Mouse (Mus musculus) stomach, embryonic 15.5 days (tissue): ENCODE data around the gene Tectb. TPM values are rescaled to one million over a fixed set of nuclear protein-coding genes. Genes with fewer than 3 reads are reported as not detected.
"Not testable (repeated sequence)": the region's sequence is repeated elsewhere in the genome, so short reads cannot be mapped to it uniquely, and the experiment has no call there.

Experiments used
- ATAC-seq: fragments of 200-750 bp; cut with Nextera tagmentation; 2 replicates; pipeline ENCODE4 v1.8.0; 2017; ENCODE audit warnings: low read depth, moderate number of reproducible peaks, moderate TSS enrichment; ENCODE audit not compliant: insufficient read depth, low FRiP score
- H3K27ac ChIP-seq: fragments of 300-500 bp; sonication (generic); 2 replicates; pipeline ENCODE4 v1.5.1; 2015; ENCODE audit warnings: mild to moderate bottlenecking, inconsistent platforms
- H3K27me3 ChIP-seq: fragments of 300-500 bp; sonication (generic); replicated peaks from 2 replicates; pipeline ENCODE4 v1.6.1; 2015; ENCODE audit warnings: inconsistent platforms
- H3K36me3 ChIP-seq: fragments of 300-500 bp; sonication (generic); 2 replicates; pipeline ENCODE4 v1.6.1; 2015; ENCODE audit warnings: inconsistent platforms
- H3K4me1 ChIP-seq: fragments of 300-500 bp; sonication (generic); 2 replicates; pipeline ENCODE4 v1.6.1; 2015; ENCODE audit warnings: inconsistent platforms
- H3K4me2 ChIP-seq: fragments of 300-500 bp; sonication (generic); 2 replicates; pipeline ENCODE4 v1.6.1; 2015; ENCODE audit warnings: mild to moderate bottlenecking, inconsistent platforms
- H3K4me3 ChIP-seq: fragments of 300-500 bp; sonication (generic); replicated peaks from 2 replicates; pipeline ENCODE4 v1.5.1; 2015; ENCODE audit warnings: inconsistent platforms
- H3K9ac ChIP-seq: fragments of 300-500 bp; sonication (generic); 2 replicates; pipeline ENCODE4 v1.6.1; 2015; ENCODE audit warnings: inconsistent platforms
- H3K9me3 ChIP-seq: fragments of 300-500 bp; sonication (generic); 2 replicates; pipeline ENCODE4 v1.6.1; 2016; ENCODE audit warnings: inconsistent platforms
- WGBS: fragments of 180-500 bp; shearing (Covaris S2); methylation state at CpG from one replicate; pipeline ENCODE4 v1.1.7; 2015; 5-methylcytosine and 5-hydroxymethylcytosine counted together
- polyA plus RNA-seq: library from polyadenylated mRNA; unstranded; fragments of >200 nt; fragmentation: Nextera tagmentation; extraction: Ambion mirVana; gene quantifications from 2 replicates; pipeline ENCODE4 v1.2.1, GENCODE M21; 2015

Gene Tectb
- polyA plus RNA-seq, 1 experiment from 2014 or later: not detected

DNA sequence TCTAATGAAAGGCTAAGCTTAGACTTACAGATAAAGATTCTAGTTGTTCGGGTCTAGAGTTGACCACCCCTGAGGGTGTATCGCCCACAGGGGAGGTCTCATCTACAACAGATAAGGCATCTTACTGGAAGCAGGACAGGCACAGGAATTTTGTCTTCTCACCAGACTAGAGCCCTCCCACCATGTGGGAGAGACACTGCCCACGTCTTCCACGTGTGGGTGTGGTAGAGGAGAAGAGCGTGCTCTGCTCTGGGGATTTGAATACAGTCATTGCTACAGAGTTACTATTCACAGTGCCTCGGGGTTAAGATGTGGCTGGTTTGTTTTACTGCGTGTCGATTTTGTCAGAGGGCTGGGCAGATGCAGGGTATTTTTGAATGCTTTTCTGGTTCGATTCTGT is 33.0 kb upstream of the Tectb start:
- Histone ChIP-seq H3K36me3 (no peaks in the 10 kb centered on the region), H3K4me2 (no peak overlapping the region), H3K9me3 (no peaks in the 10 kb centered on the region), H3K4me3 (no peak overlapping the region), H3K9ac (no peak overlapping the region), H3K27me3 (no peaks in the 10 kb centered on the region), H3K4me1 (peaks cover 3% of the 10 kb centered on the region; the same call in 1 of the 2 replicates), H3K27ac (no peak overlapping the region)
- WGBS: 56% methylated on average over 9 of the region's 9 CpGs
- ATAC-seq: no peak

DNA sequence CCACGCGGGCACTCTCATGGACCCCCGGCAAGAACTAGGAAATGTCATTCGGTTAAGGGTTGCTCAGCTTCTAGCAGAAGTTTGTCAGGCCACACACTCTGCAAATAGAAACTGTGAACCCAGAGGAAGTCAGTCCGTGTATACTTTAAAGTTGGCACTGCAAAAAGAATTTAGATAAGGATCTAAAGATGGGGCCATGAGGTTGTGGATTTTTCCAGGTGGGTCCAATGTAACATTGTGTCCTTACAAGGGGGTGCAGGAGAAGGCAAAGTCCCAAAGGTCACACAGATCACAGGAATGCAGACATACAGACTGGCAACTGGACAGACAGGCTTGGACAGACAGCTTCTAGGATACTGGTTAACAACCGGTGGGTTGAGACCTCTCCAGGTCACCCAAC is 32.4 kb upstream of the Tectb start:
- WGBS: 55% methylated on average over 6 of the region's 6 CpGs
- H3K27me3 ChIP-seq: no peaks in the 10 kb centered on the region
- H3K9me3 ChIP-seq: no peaks in the 10 kb centered on the region
- H3K36me3 ChIP-seq: no peaks in the 10 kb centered on the region
- no peak overlapping the region for H3K27ac ChIP-seq
- H3K4me1 ChIP-seq: peaks cover 3% of the 10 kb centered on the region; the same call in 1 of the 2 replicates
- no peak overlapping the region for H3K4me2 ChIP-seq
- no peak overlapping the region for H3K9ac ChIP-seq
- H3K4me3 ChIP-seq: no peak overlapping the region
- no peak for ATAC-seq

DNA sequence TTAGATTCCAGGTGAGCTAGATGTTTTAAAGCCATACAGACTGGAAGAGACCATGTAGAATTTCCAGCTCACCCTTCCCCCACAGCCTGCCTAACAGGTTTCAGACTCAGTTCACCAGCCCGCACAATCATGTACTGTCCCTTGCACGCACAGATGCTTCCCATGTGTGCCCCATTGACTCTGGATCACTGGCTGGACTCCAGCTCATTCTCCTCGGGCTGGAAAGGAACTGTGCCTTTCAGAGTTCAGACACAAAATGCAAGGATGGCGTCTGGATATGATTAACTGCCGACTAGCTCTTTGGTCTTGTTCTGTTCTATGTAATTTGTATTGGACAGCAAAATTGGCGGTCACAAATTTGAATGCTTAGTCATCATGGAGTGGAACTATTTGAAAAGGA is 30.9 kb upstream of the Tectb start:
- no peak for ATAC-seq
- 64% methylated on average over 6 of the region's 6 CpGs for WGBS
- no peak overlapping the region for H3K27ac ChIP-seq
- no peaks in the 10 kb centered on the region for H3K36me3 ChIP-seq
- H3K4me3 ChIP-seq: no peak overlapping the region
- H3K9ac ChIP-seq: no peak overlapping the region
- no peaks in the 10 kb centered on the region for H3K4me1 ChIP-seq
- no peaks in the 10 kb centered on the region for H3K9me3 ChIP-seq
- H3K27me3 ChIP-seq: no peaks in the 10 kb centered on the region
- no peak overlapping the region for H3K4me2 ChIP-seq

DNA sequence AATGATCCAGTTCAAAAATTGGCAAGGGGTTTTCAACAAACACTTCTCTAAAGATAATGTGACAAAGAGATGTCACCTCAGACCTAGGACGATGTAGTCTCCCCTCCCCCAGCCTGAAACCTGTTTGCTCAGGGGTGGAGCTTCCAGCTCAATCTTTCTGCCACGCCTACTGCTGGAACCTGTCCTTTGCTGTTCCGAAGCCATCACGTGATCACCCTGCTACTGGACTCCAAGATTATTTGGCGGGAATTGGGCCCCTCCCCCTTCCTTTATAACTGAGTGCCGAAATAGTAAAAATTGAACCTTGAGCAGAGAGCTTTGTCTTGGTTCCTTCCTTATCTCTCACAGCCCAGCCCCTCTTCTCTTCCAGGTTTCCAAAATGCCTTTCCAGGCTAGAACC is 28.3 kb upstream of the Tectb start:
- H3K4me2 ChIP-seq, ATAC-seq, H3K27me3 ChIP-seq, H3K9ac ChIP-seq, H3K4me1 ChIP-seq, H3K9me3 ChIP-seq, H3K27ac ChIP-seq, H3K4me3 ChIP-seq, H3K36me3 ChIP-seq: not testable (repeated sequence)
- WGBS: 45% methylated on average over 5 of the region's 6 CpGs

DNA sequence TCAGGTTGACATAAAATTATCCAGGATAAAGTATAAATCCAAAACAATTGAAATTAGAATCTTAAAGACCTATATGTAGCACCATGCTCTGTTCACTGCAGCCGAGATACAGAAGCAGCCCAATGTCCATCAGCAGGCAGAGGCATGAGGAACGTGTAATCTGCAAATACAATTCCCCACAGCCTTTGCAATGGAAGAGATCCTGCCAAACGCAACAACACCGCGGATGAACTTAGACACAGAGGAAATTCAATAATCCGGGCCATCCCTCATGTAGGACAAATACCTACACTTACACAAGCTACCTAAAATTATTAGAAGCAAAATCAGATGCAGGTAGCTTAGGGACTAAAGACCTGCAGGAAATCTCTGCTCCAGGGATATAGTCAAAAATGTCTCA is 27.6 kb upstream of the Tectb start:
- H3K4me1 ChIP-seq: no peaks in the 10 kb centered on the region
- H3K9ac ChIP-seq: no peak overlapping the region
- no peaks in the 10 kb centered on the region for H3K36me3 ChIP-seq
- H3K4me2 ChIP-seq: no peak overlapping the region
- no peaks in the 10 kb centered on the region for H3K9me3 ChIP-seq
- H3K27me3 ChIP-seq: no peaks in the 10 kb centered on the region
- no peak overlapping the region for H3K27ac ChIP-seq
- no peak for ATAC-seq
- H3K4me3 ChIP-seq: no peak overlapping the region
- 83% methylated on average over 6 of the region's 6 CpGs for WGBS

DNA sequence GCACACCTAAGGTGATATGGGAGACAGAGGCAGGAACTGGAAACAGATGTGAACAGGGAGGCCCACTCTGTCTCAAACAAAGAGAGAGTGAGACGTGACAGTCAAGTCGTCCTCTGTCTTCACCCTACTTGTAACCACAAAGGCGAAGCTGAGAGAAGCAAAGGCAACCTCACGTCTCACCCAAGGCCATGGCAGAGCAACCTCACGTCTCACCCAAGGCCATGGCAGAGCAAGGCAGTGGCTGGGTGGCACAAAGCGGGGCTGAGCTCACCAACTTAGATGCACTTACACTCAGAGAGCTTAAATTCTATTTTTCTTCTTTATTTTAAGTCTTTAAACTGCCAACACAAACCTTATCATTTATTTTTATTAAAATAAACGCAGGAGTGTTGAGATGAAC is 23.5 kb upstream of the Tectb start:
- no peak overlapping the region for H3K4me2 ChIP-seq
- ATAC-seq: no peak
- H3K36me3 ChIP-seq: no peaks in the 10 kb centered on the region
- H3K27ac ChIP-seq: no peak overlapping the region
- no peak overlapping the region for H3K9ac ChIP-seq
- no peaks in the 10 kb centered on the region for H3K4me1 ChIP-seq
- 81% methylated on average over 7 of the region's 7 CpGs for WGBS
- no peaks in the 10 kb centered on the region for H3K9me3 ChIP-seq
- no peaks in the 10 kb centered on the region for H3K27me3 ChIP-seq
- H3K4me3 ChIP-seq: no peak overlapping the region

DNA sequence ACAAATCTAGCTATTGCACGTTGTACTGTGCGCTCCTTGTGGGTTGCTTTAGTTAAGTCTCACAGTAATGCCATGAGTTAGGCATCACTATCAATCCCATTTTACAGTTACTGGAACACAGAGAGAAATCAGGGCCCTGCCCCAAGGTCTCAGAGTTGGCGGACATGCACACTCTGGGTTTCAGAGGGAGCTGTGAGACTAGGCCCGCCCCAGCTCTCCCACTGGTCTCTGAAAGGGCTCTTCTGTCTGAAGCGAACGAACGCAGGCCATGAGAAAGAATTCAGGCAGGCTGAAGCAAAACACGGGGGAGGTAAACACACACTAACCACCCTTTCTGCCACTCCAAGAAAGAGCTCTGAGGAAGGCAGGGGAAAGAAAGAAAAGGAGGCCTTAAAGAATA is 21.9 kb upstream of the Tectb start:
- no peaks in the 10 kb centered on the region for H3K4me1 ChIP-seq
- no peak overlapping the region for H3K4me3 ChIP-seq
- H3K36me3 ChIP-seq: no peaks in the 10 kb centered on the region
- H3K4me2 ChIP-seq: no peak overlapping the region
- H3K27ac ChIP-seq: no peak overlapping the region
- no peaks in the 10 kb centered on the region for H3K27me3 ChIP-seq
- H3K9ac ChIP-seq: no peak overlapping the region
- no peaks in the 10 kb centered on the region for H3K9me3 ChIP-seq
- 50% methylated on average over 8 of the region's 8 CpGs for WGBS
- no peak for ATAC-seq

DNA sequence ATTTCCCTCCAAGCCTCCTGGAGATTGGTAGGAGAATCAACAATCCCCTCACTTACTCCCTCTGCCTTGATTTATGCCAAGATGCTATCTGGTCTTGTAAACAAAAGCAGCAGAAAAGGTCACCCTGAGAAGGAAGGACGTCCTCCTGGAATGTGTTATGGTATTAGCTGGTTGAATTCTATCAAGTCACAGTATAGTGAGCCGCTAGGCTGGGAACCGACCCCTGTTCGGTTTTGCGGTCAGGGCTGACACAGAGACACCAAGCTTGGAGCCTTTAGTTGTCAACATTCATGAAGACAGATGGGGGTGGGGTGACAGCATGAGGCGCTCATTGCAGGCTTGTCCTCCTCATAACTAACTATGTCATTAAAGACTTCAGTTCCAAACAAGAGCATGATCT is 20.7 kb upstream of the Tectb start:
- H3K4me2 ChIP-seq: no peak overlapping the region
- 32% methylated on average over 6 of the region's 6 CpGs for WGBS
- ATAC-seq: no peak
- no peak overlapping the region for H3K4me3 ChIP-seq
- H3K27me3 ChIP-seq: no peaks in the 10 kb centered on the region
- no peak overlapping the region for H3K27ac ChIP-seq
- no peaks in the 10 kb centered on the region for H3K9me3 ChIP-seq
- no peaks in the 10 kb centered on the region for H3K4me1 ChIP-seq
- H3K9ac ChIP-seq: no peak overlapping the region
- no peaks in the 10 kb centered on the region for H3K36me3 ChIP-seq

DNA sequence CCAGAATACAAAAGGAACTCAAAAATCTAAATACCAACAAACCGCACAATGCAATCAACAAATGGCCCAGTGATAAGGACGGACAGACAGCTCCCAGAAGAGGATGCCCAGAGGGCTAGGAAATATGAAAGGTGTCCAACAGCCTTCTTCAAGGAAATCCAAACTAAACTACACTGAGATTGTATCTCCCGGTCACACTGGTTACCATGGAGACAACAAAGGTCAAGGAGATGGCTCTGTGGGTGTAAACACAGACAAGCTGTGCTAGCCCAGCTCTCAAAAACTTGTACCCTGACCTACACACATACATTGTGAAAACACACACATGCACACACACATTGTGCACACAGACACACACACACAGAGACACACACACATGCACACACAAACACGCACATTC is 18.3 kb upstream of the Tectb start:
- H3K9me3 ChIP-seq: no peaks in the 10 kb centered on the region
- H3K27ac ChIP-seq: no peak overlapping the region
- no peaks in the 10 kb centered on the region for H3K4me1 ChIP-seq
- H3K4me2 ChIP-seq: no peak overlapping the region
- no peaks in the 10 kb centered on the region for H3K27me3 ChIP-seq
- no peak overlapping the region for H3K4me3 ChIP-seq
- WGBS: 63% methylated on average over 4 of the region's 4 CpGs
- no peaks in the 10 kb centered on the region for H3K36me3 ChIP-seq
- no peak overlapping the region for H3K9ac ChIP-seq
- ATAC-seq: no peak

DNA sequence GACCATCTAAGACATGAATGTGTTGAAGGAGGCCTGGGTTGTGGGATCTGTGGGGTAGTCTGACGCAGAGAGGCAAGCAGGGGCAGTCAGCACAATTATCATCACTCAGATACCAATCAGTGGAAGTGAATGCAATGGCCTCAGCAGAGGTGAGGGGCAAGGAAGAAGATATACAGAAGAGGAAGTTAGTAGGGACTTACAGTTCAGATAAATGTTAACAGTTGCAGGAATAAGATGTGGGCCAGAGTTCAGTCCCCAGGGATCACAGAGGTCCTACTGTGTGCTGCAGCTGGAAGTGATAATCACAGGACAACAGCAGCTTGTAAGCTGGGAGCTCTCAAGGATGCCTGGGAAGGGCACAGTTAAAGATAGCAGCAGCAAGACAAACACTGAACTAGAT is 16.4 kb upstream of the Tectb start:
- no peak overlapping the region for H3K4me3 ChIP-seq
- no peaks in the 10 kb centered on the region for H3K36me3 ChIP-seq
- H3K27me3 ChIP-seq: no peaks in the 10 kb centered on the region
- no peak overlapping the region for H3K4me2 ChIP-seq
- no peaks in the 10 kb centered on the region for H3K9me3 ChIP-seq
- H3K9ac ChIP-seq: no peak overlapping the region
- 78% methylated on average over 1 of the region's 1 CpGs for WGBS
- no peaks in the 10 kb centered on the region for H3K4me1 ChIP-seq
- ATAC-seq: no peak
- H3K27ac ChIP-seq: no peak overlapping the region

DNA sequence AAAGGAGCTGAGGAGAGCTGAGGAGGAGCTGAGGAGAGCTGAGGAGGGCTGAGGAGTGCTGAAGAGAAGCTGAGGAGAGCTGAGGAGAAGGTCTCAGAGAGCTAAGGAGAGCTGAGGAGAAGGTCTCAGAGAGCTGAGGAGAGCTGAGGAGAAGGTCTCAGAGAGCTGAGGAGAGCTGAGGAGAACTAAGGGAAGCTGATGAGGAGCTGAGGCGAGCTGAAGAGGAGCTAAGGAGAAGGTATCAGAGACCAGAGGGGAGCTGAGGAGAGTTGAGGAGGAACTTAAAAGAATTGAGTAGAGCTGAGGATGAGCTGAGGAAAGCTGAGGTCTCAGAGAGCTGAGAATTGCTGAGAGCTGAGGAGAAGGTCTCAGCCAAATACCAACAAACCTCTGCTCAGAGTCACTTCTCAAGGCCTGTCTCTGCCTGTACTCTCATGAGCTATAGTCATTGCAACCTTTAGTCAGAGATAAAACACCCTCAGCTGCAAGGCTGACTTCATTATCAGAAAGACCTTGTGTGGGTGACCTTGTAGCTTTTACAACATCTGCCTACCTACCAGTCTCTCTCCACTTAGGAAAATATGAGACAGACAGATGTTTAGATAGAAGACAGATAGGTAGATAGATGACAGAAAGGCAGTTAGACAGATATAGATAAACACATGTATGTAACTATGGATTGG is 15.2 kb upstream of the Tectb start:
- Histone ChIP-seq H3K27ac (no peak overlapping the region), H3K4me1 (no peaks in the 10 kb centered on the region), H3K36me3 (no peaks in the 10 kb centered on the region), H3K4me3 (no peak overlapping the region), H3K9ac (no peak overlapping the region), H3K9me3 (no peaks in the 10 kb centered on the region), H3K27me3 (no peaks in the 10 kb centered on the region), H3K4me2 (no peak overlapping the region)
- 86% methylated on average over 1 of the region's 1 CpGs for WGBS
- ATAC-seq: no peak

DNA sequence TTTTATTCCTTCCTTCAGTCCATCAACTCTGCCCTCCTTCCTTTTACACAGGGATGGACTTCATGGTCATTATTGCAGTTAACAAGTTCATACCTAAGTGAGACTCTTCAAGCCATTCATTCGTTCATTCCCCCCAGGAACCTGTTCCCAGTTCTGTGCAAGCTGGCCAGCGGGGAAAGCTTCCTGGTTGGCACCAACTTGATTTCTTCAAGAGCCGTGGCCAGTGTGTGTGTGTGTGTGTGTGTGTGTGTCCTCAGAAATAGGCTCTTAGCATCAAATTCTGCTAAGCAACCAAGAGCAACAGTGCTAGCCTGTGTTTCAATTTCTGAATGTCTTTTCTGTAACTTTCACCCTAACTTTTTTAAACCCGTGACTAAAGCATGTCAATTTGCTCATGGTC is 14.6 kb upstream of the Tectb start:
- Histone ChIP-seq H3K4me1 (no peaks in the 10 kb centered on the region), H3K4me2 (no peak overlapping the region), H3K9me3 (no peaks in the 10 kb centered on the region), H3K27me3 (no peaks in the 10 kb centered on the region), H3K4me3 (no peak overlapping the region), H3K9ac (no peak overlapping the region), H3K36me3 (no peaks in the 10 kb centered on the region), H3K27ac (no peak overlapping the region)
- ATAC-seq: no peak
- 82% methylated on average over 4 of the region's 4 CpGs for WGBS

DNA sequence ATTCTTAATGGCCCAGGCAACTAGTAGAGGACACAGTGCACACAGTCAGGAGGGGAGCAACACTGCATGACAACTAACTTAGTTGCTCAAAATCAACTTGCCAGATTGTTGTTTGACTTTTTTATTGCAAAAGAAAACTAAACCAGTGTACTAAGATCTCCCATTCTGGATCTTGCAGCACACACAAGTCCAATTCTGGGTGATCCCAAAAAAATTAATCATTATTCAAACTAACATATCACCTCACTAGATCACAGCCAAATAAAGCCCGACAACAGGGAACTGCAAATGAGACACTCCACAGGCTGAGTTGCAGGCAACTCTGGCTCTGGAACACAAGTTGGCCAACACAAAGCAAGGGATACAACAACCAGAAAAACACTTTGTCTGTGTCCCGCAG is 13.8 kb upstream of the Tectb start:
- no peaks in the 10 kb centered on the region for H3K4me1 ChIP-seq
- no peak overlapping the region for H3K27ac ChIP-seq
- H3K4me2 ChIP-seq: no peak overlapping the region
- H3K27me3 ChIP-seq: no peaks in the 10 kb centered on the region
- H3K9ac ChIP-seq: no peak overlapping the region
- ATAC-seq: no peak
- no peak overlapping the region for H3K4me3 ChIP-seq
- no peaks in the 10 kb centered on the region for H3K36me3 ChIP-seq
- no peaks in the 10 kb centered on the region for H3K9me3 ChIP-seq
- WGBS: 81% methylated on average over 2 of the region's 2 CpGs
